Mouse (Mus musculus): ENCODE measurements around the gene Sp7. TPM values are rescaled to one million over a fixed set of nuclear protein-coding genes. Genes with fewer than 3 reads are reported as not detected.
A peak's percentile ranks its signal among the peaks of the same experiment; 100 is the strongest.

Sp7 gene
- total RNA-seq (2015) (not detected in 2 replicates), total RNA-seq (2017) (not detected in 2 replicates)

GRCm38 (mm10) chr15:102366733-102367344, at the start of gene Sp7:
TSS of gene Sp7 (minus strand) at chr15:102367182.
- no peak for ATAC-seq (replicated peaks; ENCODE audit: poor library complexity)

DNA sequence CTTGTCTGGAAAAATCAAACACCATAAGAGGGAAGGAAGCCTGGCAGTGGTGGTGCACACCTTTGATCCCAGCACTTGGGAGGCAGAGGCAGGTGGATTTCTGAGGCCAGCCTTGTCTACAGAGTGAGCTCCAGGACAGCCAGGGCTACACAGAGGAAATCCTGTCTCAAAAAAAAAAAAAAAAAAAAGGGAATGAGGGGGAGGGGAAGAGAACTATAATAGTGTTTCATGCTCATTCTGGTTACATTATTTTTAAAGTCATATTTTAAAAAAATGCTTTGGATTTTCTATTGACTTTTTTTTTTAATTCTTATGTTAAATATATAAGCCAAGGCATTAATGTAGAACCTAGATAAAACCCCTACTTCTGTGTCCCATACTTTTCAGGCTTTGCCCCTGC, 46.7 kb upstream of the Sp7 start:
- ATAC-seq (replicated peaks; ENCODE audit: poor library complexity) = no peak

- ATAC-seq (replicated peaks; ENCODE audit: poor library complexity) = no peak
Measured at GRCm38 (mm10) chr15:102411077-102411476, 44.1 kb upstream of the Sp7 start.

- no peak for ATAC-seq (replicated peaks; ENCODE audit: poor library complexity)
Measured at GRCm38 (mm10) chr15:102409286-102409685, 42.3 kb upstream of the Sp7 start.

DNA sequence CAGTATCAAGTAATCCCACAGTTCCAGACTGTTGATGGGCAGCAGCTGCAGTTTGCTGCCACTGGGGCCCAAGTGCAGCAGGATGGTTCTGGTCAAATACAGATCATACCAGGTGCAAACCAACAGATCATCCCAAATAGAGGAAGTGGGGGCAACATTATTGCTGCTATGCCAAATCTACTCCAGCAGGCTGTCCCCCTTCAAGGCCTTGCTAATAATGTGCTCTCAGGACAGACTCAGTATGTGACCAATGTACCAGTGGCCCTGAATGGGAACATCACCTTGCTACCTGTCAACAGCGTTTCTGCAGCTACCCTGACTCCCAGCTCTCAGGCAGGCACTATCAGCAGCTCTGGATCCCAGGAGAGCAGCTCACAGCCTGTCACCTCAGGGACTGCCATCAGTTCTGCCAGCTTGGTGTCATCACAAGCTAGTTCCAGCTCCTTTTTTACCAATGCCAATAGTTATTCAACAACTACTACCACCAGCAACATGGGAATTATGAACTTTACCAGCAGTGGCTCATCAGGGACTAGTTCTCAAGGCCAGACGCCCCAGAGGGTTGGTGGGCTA, 41.7 kb upstream of the Sp7 start:
- ATAC-seq (replicated peaks; ENCODE audit: poor library complexity) = no peak

DNA sequence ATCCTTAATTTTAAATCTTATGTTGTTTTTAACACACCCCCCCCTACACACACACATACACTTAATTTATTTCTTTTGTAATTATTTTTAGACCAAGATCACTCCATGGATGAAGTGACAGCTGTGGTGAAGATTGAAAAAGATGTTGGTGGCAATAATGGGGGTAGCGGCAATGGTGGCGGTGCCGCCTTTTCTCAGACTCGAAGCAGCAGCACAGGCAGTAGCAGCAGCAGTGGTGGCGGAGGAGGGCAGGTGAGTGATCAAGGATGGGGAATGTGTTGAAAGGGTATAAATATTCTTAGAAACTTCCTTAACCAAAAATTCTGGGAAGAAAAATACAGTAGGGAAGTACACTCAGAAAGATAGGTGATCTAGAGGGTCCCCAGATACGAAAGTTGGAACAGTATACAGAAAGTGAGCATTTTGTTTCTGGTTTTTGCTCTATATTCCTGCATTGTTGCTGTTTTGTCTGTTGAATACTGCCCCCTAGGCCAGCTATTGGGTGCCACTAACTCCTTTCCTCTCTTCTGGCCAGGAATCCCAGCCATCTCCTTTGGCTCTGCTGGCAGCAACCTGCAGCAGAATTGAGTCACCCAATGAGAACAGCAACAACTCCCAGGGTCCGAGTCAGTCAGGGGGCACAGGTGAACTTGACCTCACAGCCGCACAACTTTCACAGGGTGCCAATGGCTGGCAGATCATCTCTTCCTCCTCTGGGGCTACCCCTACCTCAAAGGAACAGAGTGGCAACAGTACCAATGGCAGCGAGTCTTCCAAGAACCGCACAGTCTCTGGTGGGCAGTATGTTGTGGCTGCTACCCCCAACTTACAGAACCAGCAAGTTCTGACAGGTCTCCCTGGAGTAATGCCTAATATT, 40.9 kb upstream of the Sp7 start:
- no peak for ATAC-seq (replicated peaks; ENCODE audit: poor library complexity)

GRCm38 (mm10) chr15:102406912-102407580, 40.1 kb upstream of the Sp7 start:
- no peak for ATAC-seq (replicated peaks; ENCODE audit: poor library complexity)

DNA sequence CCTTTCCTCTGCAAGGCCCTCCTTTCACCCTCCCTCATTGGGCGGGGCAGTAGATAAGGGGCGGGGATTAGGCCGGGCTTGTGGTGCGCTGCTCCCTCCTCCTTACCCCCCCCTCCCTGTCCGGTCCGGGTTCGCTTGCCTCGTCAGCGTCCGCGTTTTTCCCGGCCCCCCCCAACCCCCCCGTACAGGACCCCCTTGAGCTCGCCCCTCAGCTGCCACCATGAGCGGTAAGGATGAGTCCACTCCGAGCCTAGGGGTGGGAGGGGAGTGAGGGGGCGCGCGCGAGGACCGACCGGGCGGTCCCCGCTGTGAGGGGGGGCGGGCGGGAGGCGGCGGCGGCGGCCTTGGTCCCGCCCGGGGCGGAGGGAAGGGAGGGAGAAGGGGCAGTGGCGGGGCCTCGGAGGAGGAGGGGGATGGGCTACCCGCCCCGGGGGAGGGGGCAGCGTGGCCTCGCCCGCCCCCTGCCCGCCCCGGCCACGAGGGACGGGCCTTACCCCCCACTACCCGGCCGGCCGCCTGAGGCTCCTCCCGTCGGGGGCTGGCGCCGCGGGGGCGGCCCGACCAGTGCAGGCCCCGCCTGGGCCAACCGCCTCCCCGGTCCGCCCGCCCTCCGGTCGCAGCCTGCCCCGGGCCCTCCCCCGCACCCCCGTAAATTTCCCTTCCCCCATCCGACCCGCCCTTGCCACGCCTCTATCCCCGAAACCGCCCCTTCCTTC, 39.4 kb upstream of the Sp7 start:
- ATAC-seq (replicated peaks; ENCODE audit: poor library complexity) = peak; percentile 19

GRCm38 (mm10) chr15:102405489-102406195, 38.7 kb upstream of the Sp7 start, which contains the start of gene Sp1:
TSS of gene Sp1 (plus strand) at chr15:102406143.
- peak; percentile 72 for ATAC-seq (replicated peaks; ENCODE audit: poor library complexity)

DNA sequence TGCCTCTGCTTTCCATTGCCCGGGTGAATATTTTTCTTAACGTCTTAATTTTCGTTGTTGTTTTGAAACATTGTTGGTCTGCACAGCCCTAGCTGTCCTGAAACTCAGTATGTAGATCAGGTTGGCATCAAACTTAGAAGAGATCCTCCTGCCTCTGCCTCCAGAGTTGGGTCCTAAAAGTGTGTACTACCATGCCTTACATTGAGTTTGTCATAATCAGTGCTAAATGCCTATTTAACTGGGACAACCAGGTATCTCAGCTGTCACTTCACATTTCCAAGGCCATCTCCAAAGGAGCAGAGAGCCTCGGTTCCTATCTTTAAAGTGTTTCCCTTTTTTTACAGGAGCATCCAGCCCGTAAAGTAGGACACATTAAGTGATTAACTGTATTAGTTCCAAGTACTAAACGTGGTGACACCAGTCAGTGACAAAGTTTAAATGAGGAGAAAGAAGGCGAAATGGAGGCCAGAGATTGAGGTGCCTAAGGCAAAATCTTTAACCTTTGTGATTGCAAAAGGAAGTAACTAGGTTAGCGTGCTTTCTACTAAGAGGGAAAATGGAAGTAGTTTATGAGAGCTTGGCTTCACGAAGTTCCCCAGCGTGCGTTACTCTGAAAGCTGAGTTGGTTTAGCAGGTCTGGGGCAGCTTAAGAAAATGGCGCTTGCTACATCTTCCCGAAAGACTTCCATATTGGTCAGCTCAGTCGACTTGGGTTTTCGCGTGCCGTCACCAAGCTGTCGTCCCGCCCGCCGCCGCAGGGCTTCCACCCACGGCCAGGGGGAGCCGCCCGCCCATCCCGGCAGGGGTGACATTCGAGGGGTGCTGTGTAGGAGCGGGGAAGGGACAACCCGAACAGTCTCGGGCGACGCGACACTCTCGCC, 37.9 kb upstream of the Sp7 start:
- peak; percentile 48; the same call in 1 of the 2 replicates for ATAC-seq (replicated peaks; ENCODE audit: poor library complexity)

- ATAC-seq (replicated peaks; ENCODE audit: poor library complexity) = no peak
Measured at GRCm38 (mm10) chr15:102402210-102402609, 35.2 kb upstream of the Sp7 start.

- ATAC-seq (replicated peaks; ENCODE audit: poor library complexity) = no peak; the same call in 1 of the 2 replicates
Measured at GRCm38 (mm10) chr15:102401278-102401677, 34.3 kb upstream of the Sp7 start.

DNA sequence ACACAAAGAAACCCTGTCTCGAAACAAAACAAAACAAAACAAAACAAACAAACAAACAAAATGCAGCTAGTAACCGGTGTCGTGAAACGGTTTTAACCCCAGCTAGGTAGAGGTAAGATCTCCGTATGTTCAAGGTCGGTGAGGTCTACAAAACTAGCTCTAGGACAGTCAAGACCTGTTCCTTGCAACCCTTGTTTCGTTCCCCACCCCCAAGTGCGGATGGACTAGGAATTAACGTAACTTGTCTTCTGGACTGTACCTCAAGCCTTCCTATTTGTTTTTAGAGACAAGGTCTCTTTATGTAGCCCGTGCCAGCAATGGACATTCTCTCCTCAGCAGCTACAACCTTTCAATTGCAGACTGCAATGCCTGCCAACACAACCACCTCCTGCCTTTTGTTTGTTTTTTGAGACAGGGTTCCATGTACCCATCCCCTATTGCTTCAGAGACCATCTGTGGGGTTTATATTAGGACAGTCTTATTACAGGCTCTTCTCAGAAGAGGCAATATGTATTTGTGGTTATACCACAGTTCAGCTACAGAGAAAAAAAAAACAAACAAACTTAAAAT, 33.6 kb upstream of the Sp7 start:
- ATAC-seq (replicated peaks; ENCODE audit: poor library complexity) = no peak

GRCm38 (mm10) chr15:102399229-102400221, 32.5 kb upstream of the Sp7 start:
- peak; percentile 84 for ATAC-seq (replicated peaks; ENCODE audit: poor library complexity)

DNA sequence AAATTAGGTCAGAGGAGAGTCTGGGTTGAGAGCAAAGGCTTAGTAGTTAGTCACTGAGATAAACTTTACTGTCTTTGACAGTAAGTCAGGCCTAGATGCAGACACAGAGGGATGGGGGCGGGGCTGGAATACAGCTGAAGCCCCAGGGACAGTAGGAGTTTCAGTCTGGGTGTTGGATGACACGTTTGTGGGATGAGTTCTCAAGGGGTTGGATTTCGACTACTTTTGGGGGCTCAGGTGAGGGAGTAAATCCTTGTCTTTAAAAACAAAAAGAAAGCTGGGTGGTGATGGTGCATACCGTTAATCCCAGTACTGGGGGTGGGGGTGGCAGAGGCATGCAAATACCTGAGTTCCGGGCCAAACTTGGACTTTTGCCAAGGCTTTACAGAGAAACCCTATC, 31.6 kb upstream of the Sp7 start:
- no peak for ATAC-seq (replicated peaks; ENCODE audit: poor library complexity)

- ATAC-seq (replicated peaks; ENCODE audit: poor library complexity) = peak; percentile 21; the same call in 1 of the 2 replicates
Measured at GRCm38 (mm10) chr15:102395061-102395460, 28.1 kb upstream of the Sp7 start.

- peak; percentile 88 for ATAC-seq (replicated peaks; ENCODE audit: poor library complexity)
Measured at GRCm38 (mm10) chr15:102393584-102394014, 26.6 kb upstream of the Sp7 start.
